Mouse (Mus musculus): ENCODE results near the gene Hspa8.

GRCm38 (mm10) chr9:40751749-40752148 lies 49.0 kb upstream of the Hspa8 start:
- TF ChIP-seq GATA1 (IDR thresholded peaks at IDR 0.05; ENCODE audit: low read length) (no peak), TAL1 (IDR thresholded peaks at IDR 0.05; ENCODE audit: low read length) (no peak)
